Mouse (Mus musculus): Measurements from ENCODE around the gene Rad9a.

- TF ChIP-seq POLR2A (IDR thresholded peaks at IDR 0.05; ENCODE audit: borderline replicate concordance, control insufficient read depth, low read depth, low read length) = no peak
- TF ChIP-seq CTCF (IDR thresholded peaks at IDR 0.05; ENCODE audit: control insufficient read depth, insufficient read depth, low read length) = peak; percentile 15; the same call in 1 of the 2 replicates
Observed at GRCm38 (mm10) chr19:4203148-4203547, 1.7 kb upstream of the Rad9a start.

Data from bone marrow, adult 2 months (tissue).